ENCODE assay signal across 1 mouse cellular context in genomic region chr12:87198792-87199191, GRCm38 (mm10).
TF ChIP-seq lines count a peak whose summit lies in the region.

No protein-coding gene starts in this region.

TF ChIP-seq in CH12.LX, 34 proteins besides CTCF, POLR2A, EP300 and RAD21:
- no peak; the same call in 1 of the 2 replicates for TF ChIP-seq SIN3A (IDR thresholded peaks at IDR 0.05; ENCODE audit: low read length)
- TF ChIP-seq ZC3H11A (IDR thresholded peaks at IDR 0.05; ENCODE audit: low read depth, low read length), result no peak
- no peak for TF ChIP-seq MAFK (IDR thresholded peaks at IDR 0.05; ENCODE audit: insufficient replicate concordance, low read length)
- peak; percentile 91 for TF ChIP-seq CHD1 (IDR thresholded peaks at IDR 0.05; ENCODE audit: low read depth, low read length)
- no peak for TF ChIP-seq TBP (conservative IDR thresholded peaks at IDR 0.05; ENCODE audit: low read depth, low read length)
- no peak for TF ChIP-seq USF2 (conservative IDR thresholded peaks at IDR 0.05; ENCODE audit: low read depth, low read length)
- TF ChIP-seq NRF1 (IDR thresholded peaks at IDR 0.05; ENCODE audit: low read depth, low read length), result no peak
- TF ChIP-seq SMC3 (IDR thresholded peaks at IDR 0.05; ENCODE audit: low read depth, low read length), result no peak
- TF ChIP-seq USF1 (IDR thresholded peaks at IDR 0.05; ENCODE audit: low read depth, low read length), result no peak
- TF ChIP-seq GABPA (IDR thresholded peaks at IDR 0.05; ENCODE audit: insufficient replicate concordance, low read depth, low read length), result no peak
- no peak for TF ChIP-seq HCFC1 (IDR thresholded peaks at IDR 0.05; ENCODE audit: low read depth, low read length)
- TF ChIP-seq KAT2A (IDR thresholded peaks at IDR 0.05; ENCODE audit: insufficient replicate concordance, low read length), result no peak
- no peak for TF ChIP-seq POLR2AphosphoS2 (IDR thresholded peaks at IDR 0.05; ENCODE audit: low read depth, low read length)
- TF ChIP-seq ETS1 (conservative IDR thresholded peaks at IDR 0.05; ENCODE audit: low read depth, low read length), result no peak
- TF ChIP-seq ELF1 (IDR thresholded peaks at IDR 0.05; ENCODE audit: low read depth, low read length), result no peak
- TF ChIP-seq ZNF384 (IDR thresholded peaks at IDR 0.05; ENCODE audit: low read depth, low read length), result no peak
- peak; percentile 45; the same call in 1 of the 2 replicates for TF ChIP-seq TCF12 (IDR thresholded peaks at IDR 0.05; ENCODE audit: low read depth, low read length)
- no peak for TF ChIP-seq JUND (conservative IDR thresholded peaks at IDR 0.05; ENCODE audit: low read depth, low read length)
- TF ChIP-seq JUN (IDR thresholded peaks at IDR 0.05; ENCODE audit: insufficient read depth, low read depth, low read length), result no peak
- no peak for TF ChIP-seq PAX5 (IDR thresholded peaks at IDR 0.05; ENCODE audit: low read length)
- TF ChIP-seq UBTF (IDR thresholded peaks at IDR 0.05; ENCODE audit: low read depth, low read length), result no peak
- peak; percentile 82 for TF ChIP-seq BHLHE40 (IDR thresholded peaks at IDR 0.05; ENCODE audit: low read depth, low read length)
- peak; percentile 63 for TF ChIP-seq MXI1 (IDR thresholded peaks at IDR 0.05; ENCODE audit: low read depth, low read length)
- no peak for TF ChIP-seq E2F4 (IDR thresholded peaks at IDR 0.05; ENCODE audit: insufficient replicate concordance, low read depth, low read length)
- TF ChIP-seq CHD2 (IDR thresholded peaks at IDR 0.05; ENCODE audit: low read length), result peak; percentile 82
- TF ChIP-seq MEF2A (IDR thresholded peaks at IDR 0.05; ENCODE audit: borderline replicate concordance, low read depth, low read length), result no peak
- no peak for TF ChIP-seq ZKSCAN1 (IDR thresholded peaks at IDR 0.05; ENCODE audit: borderline replicate concordance, low read depth, low read length)
- TF ChIP-seq MAZ (IDR thresholded peaks at IDR 0.05; ENCODE audit: low read depth, low read length), result 0 out of 2 replicates have a peak, but pooled peaks have one; percentile 38
- TF ChIP-seq NELFE (IDR thresholded peaks at IDR 0.05; ENCODE audit: low read depth, low read length), result 0 out of 2 replicates have a peak, but pooled peaks have one; percentile 27
- TF ChIP-seq RCOR1 (conservative IDR thresholded peaks at IDR 0.05; ENCODE audit: low read depth, low read length), result no peak
- TF ChIP-seq ZMIZ1 (IDR thresholded peaks at IDR 0.05; ENCODE audit: low read depth, low read length), result no peak
- TF ChIP-seq IRF4 (IDR thresholded peaks at IDR 0.05; ENCODE audit: low read depth, low read length), result no peak
- peak; percentile 43; the same call in 1 of the 2 replicates for TF ChIP-seq MYC (IDR thresholded peaks at IDR 0.05; ENCODE audit: low read depth, low read length)
- peak; percentile 41; the same call in 1 of the 2 replicates for TF ChIP-seq MAX (IDR thresholded peaks at IDR 0.05; ENCODE audit: low read length)
